Mouse (Mus musculus) adrenal gland, postnatal 10 days (tissue): ENCODE results near the gene Ispd. TPM values are rescaled to one million over a fixed set of nuclear protein-coding genes. Genes with fewer than 3 reads are reported as not detected.

Experiments
- DNase-seq: peaks from one replicate; pipeline ENCODE4 v3.0.0; 2021; ENCODE audit warnings: mixed read lengths
- total RNA-seq, 2 experiments: library from RNA; stranded (reverse); gene quantifications; 2 replicates each; pipeline ENCODE4 v1.2.3; 2021

Gene Ispd
- total RNA-seq, 2 experiments from 2014 or later: 7.4 to 8.6 TPM

DNA sequence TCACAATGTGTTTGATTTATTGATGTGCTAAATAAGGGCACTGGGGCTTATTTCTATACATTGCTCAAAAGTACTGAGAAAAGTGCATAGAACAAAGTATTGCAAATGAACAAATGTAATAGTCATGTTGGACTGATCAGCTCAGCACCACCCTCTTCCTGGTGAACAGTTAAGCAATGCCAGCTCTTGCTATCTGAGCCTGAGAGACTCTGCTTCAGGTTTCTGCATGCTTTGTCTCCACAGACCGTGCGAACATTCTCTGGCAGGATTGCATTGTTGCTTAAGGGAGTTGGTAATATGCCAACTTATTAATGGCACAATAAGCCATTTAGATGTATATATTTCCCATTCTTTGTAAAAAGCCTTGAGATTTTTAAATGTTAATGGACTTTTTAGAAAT lies 182.9 kb downstream of the Ispd start:
- DNase-seq: no peak

DNA sequence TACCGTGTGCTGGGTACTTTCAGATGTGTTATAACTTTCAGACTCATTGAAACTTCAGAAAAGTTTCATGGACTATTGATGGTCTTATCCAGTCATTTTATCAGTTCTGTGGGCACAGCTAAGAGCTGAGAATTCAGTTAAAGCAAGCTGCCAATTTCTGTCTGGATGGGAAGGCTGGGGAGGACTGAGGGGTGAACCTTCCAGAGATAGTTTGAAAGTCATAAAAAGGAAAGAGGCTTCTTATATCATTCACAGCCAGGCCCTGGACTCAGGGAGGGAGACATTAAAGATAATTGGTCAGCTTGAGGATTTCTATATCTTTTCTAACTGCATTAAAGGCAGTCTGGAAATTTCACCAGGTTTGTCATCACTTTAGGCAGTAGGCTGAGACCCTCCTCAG lies 185.7 kb downstream of the Ispd start:
- DNase-seq: no peak

DNA sequence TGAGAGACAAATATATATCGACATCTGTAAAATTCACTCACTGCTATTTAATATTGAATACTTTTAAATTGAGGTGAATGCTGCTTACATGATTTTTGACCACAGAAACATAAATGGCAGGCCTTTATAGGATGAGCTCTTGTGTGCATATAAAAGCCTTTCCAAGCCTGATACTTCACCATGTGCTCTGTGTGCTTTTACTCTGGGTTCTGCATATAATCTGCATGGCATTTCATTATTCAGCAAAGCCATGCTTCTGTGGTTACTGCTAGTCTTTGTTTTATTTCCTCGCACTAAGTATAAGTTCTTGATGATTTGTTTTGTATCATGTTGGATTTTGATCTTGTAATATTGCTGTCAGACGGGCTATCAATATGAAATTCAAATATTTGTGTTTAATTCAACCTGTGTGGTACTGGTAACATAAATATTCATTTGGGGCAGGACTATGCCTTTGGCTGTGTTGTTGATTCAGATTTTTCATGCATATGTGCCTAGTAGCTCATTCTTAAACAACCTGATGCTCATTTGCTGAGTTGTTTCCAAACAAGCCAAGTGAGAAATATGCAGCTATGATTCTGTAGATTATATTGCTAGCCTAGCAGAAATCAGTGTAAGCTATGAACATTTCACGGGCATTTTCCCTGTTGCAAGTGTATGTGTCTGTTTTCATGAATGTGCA lies 189.3 kb downstream of the Ispd start:
- no peak for DNase-seq

DNA sequence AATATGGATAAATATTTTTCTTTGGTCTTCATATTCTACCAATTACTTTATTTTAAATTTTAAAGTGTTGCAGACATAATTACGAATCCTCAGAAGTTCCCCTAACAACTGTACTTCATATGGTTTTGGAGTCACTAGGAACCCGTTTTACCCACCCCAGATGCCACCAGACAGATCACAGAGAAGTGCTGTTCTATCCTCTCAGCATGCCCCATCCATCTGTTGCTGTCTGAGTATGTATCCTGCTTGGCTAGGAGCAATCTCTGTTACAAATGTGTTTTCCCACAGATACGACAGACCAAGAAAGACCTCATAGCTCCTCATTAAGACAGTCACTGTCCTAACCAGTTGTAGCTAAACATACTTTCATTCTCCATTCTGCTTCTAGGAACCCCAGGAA lies 203.6 kb downstream of the Ispd start:
- DNase-seq: no peak

DNA sequence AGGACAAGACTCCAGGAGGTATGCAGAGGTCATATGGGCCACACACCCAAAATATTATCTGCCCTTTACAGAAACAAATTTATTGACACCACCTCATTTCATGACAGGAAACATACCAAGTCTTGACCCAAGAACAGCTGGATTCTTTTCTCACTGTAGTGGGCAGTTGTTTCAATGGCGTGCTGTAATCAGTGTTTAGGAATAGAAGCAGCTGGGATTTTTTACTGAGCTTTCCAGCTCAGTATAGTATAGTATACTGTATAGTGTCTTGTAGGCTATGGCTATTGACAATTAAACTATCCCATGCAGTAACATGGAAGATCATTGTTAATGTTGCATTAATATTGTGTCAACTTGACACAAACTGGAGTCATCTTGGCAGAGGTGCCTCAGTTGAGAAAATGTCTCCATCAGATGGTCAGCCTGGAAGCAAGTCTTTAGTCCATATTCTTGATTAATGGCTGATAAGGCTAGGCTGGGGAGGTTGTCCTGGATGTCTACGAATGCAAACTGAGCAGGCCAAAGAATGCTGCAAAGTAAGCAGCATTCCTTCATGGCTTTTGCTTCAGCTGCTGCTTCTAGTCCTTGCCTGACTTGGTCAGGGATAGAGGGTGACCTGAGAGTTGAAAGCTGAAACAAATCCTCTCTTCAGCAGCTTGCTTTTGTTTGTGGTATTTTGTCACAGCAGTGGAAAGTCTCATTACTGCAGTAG lies 216.4 kb downstream of the Ispd start:
- DNase-seq: no peak

DNA sequence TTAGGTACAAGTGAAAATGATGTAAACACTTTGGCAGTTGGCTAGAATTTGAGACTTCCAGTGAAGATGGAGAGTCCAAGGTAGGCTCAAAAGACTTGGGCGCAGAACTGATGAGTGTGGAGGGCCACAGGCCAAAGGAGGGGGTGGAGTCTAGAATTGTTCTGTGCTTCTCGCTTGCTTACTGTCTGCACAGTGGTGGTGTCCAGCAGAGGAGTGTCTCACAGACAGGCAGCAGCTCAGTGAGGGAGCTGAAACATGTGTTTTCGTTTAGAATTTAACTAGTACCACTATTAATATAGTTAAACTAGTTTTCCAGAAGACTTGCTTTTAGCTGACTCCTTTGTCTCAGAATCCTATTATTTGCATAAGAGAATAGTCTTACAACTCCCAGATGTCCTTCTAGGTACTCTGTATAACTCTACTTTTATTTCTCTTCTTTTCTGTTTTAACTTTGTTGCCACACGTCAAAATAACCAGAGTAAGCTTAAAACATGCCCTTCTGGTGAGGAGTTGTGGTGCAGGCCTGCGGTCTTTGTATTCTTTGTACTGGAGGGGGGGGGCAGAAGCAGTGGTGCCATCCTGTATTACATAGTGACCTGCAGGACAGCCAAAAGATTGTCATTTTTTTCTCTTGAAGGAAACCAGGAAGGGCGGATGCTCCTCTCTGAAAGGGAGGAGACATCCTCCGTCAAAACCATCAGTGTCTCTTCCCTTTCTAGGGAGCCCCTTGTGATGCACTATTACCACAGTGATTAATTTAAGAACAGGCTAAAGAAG lies 240.9 kb downstream of the Ispd start:
- DNase-seq: no peak

DNA sequence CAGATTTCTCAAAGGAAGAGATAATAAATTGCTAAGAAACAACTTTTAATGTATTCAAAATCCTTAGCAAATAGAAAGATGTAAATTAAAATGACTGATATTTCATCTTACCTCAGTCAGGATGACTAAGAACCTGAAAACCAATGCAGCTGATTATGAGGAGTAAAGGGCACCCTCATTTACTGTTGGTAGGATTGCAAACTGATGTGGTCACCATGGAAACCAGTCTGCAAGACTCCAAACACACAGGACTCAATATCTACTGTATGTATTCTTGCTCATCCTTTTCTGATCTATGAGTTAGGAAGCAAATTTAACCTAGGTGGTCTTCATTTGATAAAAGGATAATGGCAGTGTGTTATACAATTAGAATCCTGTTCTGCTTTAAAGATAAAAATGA lies 246.0 kb downstream of the Ispd start:
- DNase-seq: no peak

DNA sequence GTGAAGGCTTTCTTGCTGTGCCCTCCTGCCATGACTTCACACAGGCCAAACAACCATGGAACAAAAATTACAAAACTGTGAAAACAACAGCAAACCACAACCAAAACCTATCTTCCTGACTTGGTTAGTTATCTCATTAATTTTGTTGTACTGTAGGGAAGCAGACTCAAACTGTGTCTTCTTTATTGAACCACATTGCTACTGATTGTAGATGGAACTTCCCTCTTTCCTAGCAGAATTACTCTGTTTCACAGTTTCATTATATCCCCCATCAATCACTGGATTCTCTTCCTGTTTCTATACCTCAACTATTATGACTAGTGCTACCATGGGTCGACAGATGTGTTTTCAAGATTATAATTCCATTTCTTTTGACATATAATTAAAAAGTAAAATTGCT lies 251.2 kb downstream of the Ispd start:
- no peak for DNase-seq

DNA sequence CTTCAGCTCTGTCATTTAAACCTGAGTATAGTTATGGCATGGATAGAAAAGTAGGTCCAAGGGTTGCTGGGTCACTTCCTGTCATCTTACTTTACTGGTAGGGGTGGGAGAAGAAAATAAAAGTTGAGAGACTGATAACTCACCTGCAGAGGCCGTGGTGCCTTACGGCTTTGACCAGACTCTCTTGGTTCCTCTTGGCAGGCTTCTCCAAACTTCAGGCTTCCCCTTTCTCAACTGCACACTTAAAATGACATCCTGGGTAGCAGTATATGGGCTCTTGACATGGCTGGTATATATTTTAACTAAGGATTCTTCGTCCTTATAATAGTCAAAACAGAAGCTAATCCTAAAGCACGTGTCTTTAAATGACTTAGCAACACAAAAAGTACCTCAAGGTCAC lies 266.3 kb downstream of the Ispd start:
- no peak for DNase-seq

DNA sequence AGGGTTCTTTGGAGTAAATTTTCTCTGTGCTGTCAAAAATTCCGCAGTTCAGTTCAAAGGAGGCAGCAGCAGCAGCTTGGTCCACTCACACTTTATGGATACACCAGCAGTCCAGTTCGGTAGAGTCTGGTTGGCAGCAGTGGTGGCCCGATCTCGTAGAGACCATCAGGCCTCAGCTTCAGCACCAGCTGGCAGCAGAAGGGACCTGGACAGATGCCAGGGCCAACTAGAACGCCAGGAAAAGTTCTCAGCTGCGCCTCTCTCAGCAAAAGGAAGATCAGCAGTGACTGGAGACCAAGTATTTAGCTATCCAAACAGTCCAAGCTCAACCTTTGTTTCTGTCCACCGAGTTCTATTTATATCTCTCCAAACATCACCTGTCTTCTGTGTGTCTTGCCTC lies 281.2 kb downstream of the Ispd start:
- peak; percentile 34 for DNase-seq

DNA sequence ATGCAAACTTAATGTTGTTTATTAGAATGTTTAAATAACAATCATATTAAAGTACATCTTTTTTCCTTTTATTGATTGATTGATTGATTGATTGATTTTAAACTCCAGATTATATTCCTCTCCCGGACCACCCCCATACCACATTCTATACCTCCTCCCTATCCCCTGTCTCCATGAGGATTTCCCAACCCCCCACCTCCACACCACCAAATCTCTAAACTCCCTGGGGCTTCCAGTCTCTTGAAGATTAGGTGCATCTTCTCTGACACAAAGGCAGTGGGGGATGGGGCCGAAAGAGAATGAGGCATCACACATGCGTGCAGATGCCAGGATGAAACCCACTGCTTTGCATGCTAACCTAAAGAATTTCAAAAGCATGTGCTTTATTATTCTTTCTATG lies 283.5 kb downstream of the Ispd start:
- no peak for DNase-seq

DNA sequence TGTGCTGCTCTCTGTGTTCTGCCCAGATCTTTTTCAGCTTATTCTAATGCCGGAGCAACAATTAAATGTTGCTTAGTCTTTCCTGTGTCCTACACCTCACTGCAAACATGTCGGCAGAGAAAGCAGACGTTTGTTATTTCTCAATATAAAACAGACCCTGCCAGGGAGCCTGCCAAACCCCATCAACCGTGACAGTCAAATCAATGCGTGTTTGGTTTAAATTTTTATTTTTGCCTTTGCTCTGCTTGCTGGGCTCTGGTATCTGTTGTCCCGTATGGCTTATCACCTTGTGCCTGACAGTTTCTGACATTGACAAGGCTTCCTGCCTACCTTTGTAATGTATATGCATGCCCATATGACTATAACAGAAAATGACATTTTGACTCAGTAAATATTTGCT lies 285.5 kb downstream of the Ispd start:
- no peak for DNase-seq

DNA sequence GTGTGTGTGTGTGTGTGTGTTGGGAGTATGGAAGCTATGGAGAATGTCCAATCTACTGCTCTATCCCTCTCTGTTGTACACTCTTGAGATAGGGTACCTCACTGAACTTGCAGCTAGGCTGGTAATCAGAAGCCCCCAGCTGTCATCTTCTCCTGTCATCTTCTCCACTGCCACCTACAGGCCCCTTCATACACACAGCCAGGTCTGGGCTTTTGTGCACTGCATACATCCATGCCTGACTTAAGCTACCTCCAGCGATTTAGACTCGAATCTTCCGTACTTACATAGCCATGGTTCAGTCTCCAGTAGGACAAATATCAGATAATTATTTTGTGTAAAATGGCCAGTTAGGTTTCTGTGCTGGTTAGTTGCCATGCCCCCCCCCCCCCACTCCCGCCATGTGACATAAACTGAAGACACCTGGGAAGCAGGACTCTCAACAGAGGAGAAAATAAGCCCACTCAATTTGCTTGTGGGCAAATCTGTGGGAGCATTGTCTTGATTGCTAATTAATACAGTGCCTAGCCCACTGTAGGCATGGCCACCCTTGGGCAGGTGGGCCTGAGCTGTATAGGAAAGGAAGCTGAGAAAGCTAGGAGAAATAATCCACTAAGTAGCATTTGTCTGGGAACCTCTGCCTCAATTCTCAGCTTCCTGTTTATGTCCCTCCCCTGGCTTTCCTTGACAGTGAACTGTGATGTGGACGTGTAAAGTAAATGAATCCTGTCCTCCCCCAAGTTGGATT lies 289.1 kb downstream of the Ispd start:
- DNase-seq: no peak

DNA sequence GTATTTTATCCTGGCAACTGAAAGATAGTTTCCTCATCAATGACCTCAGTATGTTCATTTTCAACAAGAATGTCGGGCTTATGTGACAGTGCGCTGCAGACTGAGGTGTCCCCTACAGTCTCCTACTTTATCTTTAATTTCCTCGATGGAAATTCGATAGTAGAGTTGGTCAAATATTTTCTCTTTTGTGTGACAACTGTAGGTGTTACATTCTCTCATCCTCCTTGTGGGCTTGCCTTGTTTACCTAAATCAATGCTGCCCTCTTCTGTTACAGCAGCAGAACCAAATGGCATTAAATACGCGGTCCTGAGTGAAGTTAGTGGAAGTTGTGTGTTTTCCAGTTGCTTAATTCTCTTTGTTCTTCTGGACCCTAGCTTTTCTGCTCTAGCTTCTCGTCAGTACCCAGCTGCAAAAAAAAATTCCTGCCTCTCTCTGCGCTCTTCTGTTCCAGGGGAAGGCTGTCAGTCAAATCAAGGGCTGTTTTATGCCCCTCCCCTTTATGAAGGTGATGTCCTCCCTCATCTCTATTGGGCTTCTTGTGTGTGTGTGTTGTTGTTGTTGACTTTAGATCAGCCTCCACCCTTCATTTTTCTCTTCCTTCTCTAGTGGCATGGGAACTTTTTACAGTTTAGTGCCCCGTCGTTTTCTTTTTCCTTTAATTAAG lies 289.8 kb downstream of the Ispd start:
- no peak for DNase-seq

DNA sequence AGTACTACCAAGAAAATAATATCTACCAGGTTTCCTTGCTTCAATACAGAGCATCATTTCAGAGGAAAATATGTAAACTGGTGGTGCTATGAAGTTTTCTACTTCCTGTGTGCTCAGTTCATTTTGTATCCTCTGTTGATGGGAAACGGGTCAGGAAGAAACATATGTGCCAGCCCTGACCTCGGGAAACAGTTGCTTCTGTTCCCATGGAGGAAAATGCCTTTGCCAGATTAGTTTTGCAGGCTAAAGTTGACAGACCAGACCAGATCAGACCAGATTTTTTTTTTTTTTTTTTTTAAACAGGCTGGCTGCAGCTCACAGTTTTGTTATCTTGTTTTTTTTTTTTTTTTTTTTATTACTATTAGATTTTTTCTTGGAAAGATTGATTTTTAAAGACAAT lies 293.2 kb downstream of the Ispd start:
- DNase-seq: no peak

DNA sequence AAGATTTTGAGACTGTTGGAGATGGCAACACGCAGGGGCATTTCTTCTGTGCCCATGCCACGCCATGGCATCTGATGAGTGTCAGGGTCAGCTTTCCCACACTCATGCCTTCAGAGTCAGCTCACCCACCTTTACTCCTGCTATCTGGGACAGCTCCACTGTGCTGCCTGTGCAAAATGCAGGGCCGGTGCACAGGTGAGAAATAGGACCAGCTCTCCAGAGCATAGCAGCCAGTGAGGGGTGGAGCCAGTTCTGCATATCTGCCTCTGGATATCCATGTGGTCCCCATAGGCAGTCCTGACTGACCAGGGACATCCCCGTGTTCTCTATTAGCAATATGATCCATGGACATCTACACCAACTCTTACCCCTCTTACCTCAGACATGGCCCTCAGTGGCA lies 297.0 kb downstream of the Ispd start:
- no peak for DNase-seq

DNA sequence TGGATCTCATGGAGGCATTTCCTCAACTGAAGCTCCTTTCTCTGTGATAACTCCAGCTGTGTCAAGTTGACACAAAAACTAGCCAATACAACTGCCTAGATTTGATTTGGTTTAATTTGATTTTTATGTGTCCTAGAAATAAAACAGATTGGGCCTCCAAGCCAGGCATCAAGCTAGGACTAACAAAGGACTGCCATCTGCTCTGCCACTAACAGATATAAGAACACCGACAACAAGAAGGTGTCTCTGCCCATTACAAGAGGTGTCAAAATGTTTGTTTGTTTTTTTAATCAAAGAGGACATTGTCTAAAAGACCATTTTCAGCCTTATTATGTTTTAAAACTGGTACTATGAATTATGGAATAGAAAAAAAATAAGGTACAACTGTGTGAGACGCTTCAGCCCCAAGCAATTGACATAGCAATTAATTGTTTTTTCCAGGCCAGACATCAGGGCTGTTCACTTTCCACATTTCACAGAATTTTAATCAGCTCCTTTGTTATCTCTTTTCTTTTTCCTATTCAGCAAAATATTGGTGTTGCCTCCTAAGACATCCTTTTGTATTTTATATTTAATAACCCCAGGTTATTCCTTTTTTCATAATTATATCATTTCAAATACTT lies 299.7 kb downstream of the Ispd start:
- DNase-seq: no peak

DNA sequence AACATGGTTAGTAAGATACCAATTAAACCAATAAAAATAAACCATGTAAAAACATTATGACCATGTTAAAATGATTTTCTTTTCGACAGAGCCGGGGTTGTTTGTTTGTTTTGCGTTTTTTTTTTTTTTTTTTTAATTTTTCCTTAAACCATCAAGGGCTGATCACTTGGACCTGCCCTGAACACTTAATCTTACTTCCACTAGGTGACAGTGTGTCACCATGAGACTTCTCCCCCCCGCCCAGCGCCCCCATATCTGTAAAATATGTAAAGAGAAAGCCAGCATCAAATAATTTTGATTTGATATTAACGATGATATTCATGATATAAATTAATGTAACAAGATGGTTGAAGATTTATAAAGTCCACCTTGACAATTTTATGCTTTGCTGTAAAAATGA lies 300.5 kb downstream of the Ispd start:
- no peak for DNase-seq

DNA sequence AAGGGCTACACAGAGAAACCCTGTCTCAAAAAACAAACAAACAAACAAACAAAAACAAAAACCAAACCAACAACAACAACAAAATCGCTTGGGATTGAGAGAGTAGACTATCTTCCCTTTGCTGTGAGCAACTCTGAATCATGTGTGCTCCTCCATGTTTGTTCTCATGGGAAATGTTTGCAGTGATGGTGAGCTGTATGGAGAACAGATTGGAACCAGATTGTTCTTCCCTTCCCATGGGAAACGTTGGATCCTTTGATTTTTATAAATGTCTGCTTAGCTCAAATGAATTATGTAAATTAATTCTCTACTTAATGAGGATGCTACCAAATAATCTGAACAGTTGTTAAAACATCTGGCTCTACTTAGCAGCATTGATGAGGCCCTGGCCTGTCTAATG lies 312.8 kb downstream of the Ispd start:
- no peak for DNase-seq

DNA sequence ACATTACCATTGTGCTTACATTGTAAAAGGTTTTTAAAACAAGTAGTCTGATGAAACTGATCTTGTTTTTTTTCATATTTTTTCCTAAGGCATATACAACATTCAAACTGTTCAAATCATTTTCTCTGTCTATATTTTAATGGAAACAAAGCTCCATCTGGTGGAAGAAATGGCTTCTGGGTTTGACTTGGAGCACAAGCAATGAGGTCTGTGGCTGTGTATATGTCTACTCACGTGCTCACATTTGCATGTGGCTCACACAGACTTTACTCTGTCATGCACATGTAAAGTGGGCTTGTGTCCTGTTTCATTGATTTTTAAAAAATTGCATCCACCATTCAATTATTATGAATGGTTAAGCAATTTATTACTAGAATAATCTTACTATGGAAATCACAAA lies 323.1 kb downstream of the Ispd start:
- DNase-seq: no peak

DNA sequence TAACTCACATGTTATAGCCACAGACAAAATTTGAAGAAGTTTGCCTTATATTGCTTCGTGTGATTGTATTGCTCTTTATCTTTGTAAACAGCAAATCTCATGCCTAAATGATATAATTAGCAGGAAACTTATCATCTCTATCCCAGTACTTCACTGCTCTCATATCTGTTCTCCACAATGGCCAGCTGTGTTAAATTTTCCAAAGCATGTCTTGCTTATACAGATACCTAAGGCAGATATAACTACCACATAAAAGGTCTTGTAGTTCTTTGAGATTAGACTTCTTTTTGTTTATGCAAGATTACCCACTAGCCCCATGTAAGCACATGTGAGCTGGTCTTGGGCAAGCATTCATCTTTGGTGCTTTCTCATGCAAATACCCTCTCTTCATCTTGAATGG lies 327.6 kb downstream of the Ispd start:
- no peak for DNase-seq
